Mouse (Mus musculus) kidney, adult 18-20 months (tissue): ENCODE data around the gene Olfr154.
"Not testable (repeated sequence)": the region's sequence is repeated elsewhere in the genome, so short reads cannot be mapped to it uniquely, and the experiment has no call there.

Experiments used
- DNase-seq: peaks from one replicate; pipeline ENCODE4 v3.0.0; 2021

Gene Olfr154

DNA sequence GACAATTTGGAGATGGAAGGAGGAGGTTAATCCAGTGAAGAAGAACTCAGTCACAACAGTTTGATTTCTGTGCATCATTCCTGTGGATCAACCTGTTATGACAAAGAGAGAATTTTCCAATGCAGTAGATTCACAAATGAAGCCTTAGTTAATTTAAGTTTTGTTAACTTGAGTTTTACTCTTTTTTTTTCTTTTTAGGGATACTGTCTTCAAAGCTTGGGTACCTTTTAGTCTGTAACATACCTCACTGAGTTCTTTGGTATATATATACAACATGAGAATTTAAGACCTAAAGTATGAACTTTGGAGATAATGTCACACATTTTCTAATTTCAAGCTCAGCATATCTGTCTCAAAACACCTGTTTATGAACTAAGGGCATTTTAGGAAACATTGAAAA, at the start of gene Olfr154:
Olfr154 (minus strand) TSS at position 101 of the 400 bp plus-strand sequence.
- DNase-seq = not testable (repeated sequence)

DNA sequence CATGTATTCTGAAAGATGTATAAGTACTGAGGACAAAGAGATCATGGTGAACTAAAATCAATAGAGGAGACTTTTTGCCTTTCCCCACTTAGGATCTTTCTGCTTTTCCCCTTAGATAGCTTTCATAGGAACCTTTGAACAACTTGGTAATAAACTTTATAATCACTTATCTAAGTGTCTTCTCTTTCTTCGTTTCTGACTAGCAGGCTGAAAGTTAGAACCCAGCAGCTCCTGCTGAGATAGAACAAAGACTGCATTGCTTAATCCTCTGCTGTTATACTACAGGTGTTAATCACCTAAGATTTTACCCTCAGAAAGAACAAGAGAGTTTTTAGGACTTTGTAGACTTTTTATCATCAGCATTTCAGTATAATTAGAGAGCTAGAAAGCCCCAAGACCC, 46.9 kb upstream of the Olfr154 start:
- DNase-seq = no peak

DNA sequence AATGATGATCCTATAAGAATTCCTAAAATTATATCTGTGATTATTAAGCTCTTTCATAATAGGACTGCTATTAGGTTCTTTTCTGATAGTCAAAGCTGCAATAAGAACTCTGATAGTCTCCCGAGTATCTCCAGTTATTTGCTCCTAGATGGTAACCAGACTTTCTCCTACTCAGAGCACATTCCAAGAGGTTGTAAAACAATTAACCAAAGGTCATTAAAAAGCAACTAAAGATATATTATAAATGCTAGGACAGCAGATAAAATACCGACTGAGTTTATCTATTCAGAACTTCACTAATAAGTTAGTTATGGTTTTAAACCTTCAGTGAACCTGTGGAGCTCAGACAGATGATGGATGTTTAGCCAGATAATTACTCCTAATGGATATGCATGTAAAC, 46.4 kb upstream of the Olfr154 start:
- DNase-seq = not testable (repeated sequence)

DNA sequence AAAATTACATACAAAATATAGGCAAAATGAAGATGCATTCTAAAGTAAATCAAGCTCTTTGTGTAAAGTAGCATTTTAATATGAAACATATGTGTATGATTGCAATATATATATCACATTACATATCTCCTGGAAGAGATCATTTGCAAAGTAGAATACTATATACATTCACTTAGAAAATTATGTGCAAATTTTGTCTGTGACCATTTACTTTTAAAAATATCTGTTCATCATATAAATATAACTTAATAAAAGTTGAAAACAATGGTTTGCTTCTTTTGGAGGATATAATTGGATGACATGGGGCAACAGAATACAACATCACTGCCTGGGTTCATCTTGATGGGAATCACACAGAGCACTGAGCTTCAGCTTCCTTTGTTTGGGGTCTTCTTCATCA, 24.9 kb upstream of the Olfr154 start, which contains the start of gene Olfr1008:
Olfr1008 (plus strand) TSS at position 301 of the 400 bp plus-strand sequence.
- DNase-seq = no peak

DNA sequence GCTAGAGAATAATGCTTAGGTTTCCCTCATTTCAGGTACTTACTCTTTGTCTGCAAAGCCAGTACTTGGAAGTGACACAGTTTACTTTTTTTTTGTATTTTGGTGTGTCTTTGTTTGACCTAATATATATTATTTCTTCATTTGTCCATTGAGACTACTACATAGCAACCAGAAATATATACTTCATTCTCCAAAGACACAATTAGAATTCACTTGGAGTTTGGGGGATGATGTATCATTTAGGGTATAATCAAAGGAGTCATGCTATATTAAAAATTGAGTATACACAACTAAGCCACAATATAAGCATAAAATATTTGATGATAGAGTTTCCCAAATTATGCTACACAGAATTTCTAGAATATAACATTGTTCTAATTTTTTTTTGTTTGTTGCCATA, 14.4 kb upstream of the Olfr154 start, which contains the start of gene Olfr1006:
Olfr1006 (minus strand) TSS at position 101 of the 400 bp plus-strand sequence.
- no peak for DNase-seq

DNA sequence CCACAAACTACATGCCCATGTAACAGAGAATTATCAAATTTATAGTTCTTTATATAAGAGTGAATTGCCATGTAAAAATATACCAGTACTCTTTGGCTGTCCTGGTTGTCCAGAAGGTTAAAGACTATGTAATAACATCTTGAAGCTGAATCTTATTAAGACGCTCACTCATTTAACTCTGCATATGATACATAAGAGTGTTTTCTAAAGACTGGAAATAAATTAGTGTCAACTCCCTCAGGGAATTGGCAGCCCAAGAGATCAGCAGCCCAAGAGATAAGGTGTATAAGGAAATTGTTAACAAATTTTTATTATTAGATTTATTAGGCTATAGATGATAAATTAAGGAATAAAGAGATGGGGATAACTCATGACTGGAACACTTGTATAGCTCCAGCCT, 13.7 kb downstream of the Olfr154 start, which contains the start of gene Olfr1002:
Olfr1002 (minus strand) TSS at position 101 of the 400 bp plus-strand sequence.
- DNase-seq = no peak
